Mouse (Mus musculus) lung, embryonic 15.5 days (tissue): ENCODE results near the gene Xylb. TPM values are rescaled to one million over a fixed set of nuclear protein-coding genes. Genes with fewer than 3 reads are reported as not detected.
"Not testable (repeated sequence)": the region's sequence is repeated elsewhere in the genome, so short reads cannot be mapped to it uniquely, and the experiment has no call there.

Experiments used
- ATAC-seq: fragments of 200-750 bp; cut with Nextera tagmentation; 2 replicates; pipeline ENCODE4 v1.8.0; 2017; ENCODE audit warnings: moderate number of reproducible peaks, borderline replicate concordance; ENCODE audit not compliant: low FRiP score, low TSS enrichment; ENCODE audit errors: extremely low read depth
- H3K27ac ChIP-seq: fragments of 300-500 bp; sonication (generic); 2 replicates; pipeline ENCODE4 v1.5.1; 2015; ENCODE audit warnings: moderate library complexity, mild to moderate bottlenecking, inconsistent platforms
- H3K27me3 ChIP-seq: fragments of 300-500 bp; sonication (generic); 2 replicates; pipeline ENCODE4 v1.6.1; 2015; ENCODE audit warnings: inconsistent platforms
- H3K36me3 ChIP-seq: fragments of 300-500 bp; sonication (generic); 2 replicates; pipeline ENCODE4 v1.6.1; 2015; ENCODE audit warnings: inconsistent platforms
- H3K4me1 ChIP-seq: fragments of 300-500 bp; sonication (generic); 2 replicates; pipeline ENCODE4 v1.6.1; 2015; ENCODE audit warnings: inconsistent platforms
- H3K4me2 ChIP-seq: fragments of 300-500 bp; sonication (generic); 2 replicates; pipeline ENCODE4 v1.6.1; 2015; ENCODE audit warnings: inconsistent platforms, mild to moderate bottlenecking, moderate library complexity
- H3K4me3 ChIP-seq: fragments of 300-500 bp; sonication (generic); 2 replicates; pipeline ENCODE4 v1.5.1; 2015; ENCODE audit warnings: mild to moderate bottlenecking, inconsistent platforms
- H3K9ac ChIP-seq: fragments of 300-500 bp; sonication (generic); 2 replicates; pipeline ENCODE4 v1.6.1; 2015; ENCODE audit warnings: inconsistent platforms
- H3K9me3 ChIP-seq: fragments of 300-500 bp; sonication (generic); 2 replicates; pipeline ENCODE4 v1.6.1; 2016; ENCODE audit warnings: inconsistent platforms
- WGBS: fragments of 180-500 bp; shearing (Covaris S2); methylation state at CpG from one replicate; pipeline ENCODE4 v1.1.7; 2015; 5-methylcytosine and 5-hydroxymethylcytosine counted together
- polyA plus RNA-seq: library from polyadenylated mRNA; unstranded; fragments of >200 nt; fragmentation: Nextera tagmentation; extraction: Ambion mirVana; gene quantifications from 2 replicates; pipeline ENCODE4 v1.2.1, GENCODE M21; 2015

Xylb gene
- polyA plus RNA-seq, 1 experiment from 2014 or later = 4.9 TPM

DNA sequence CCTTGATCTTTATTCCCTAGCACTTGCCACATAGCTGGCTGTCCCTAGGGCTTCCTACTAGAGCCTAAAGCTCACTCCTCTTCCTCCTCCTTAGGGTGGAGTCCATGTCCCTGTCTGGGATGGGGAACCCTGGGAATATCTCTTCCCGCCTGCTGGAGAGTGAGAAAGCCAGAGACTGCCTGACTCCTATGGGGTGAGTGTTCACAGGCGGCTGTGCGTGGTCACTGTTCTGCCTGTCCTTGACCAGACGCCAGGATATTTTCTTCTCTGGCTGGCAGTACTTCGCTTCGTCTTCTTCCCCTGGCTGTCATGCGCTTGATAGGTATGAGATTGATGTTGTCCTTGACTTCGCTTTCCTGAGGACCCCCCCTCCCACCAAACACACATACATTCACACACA is 10.8 kb upstream of the Xylb start:
- Histone ChIP-seq H3K9ac (no peak overlapping the region), H3K27me3 (no peaks in the 10 kb centered on the region), H3K4me3 (no peak overlapping the region), H3K4me1 (peaks cover 13% of the 10 kb centered on the region), H3K27ac (no peak overlapping the region), H3K36me3 (peaks cover 65% of the 10 kb centered on the region), H3K4me2 (no peak overlapping the region), H3K9me3 (no peaks in the 10 kb centered on the region)
- WGBS = 87% methylated on average over 8 of the region's 8 CpGs
- ATAC-seq = no peak

DNA sequence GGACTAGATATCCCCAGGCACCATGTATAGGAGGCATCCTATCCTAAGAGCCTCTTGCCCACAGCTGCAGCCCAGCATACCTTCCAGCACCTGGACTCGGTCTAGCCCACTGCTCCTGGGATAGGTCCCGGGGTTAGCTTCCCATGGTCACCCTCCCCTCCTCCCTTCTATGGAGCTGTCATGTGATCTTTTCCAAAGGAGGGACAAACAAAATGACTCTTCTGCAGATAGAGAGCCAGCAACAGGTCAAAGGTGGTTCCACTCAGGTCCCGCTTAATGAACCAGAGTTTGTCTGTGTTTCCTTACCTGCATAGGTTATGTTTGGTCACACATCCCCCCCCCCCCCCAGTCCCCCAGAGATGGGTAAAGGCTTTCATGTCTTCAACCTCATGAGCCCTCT is 6.7 kb upstream of the Xylb start:
- peaks cover 47% of the 10 kb centered on the region for H3K36me3 ChIP-seq
- H3K27ac ChIP-seq = no peak overlapping the region
- WGBS = 88% methylated on average over 3 of the region's 3 CpGs
- H3K27me3 ChIP-seq = no peaks in the 10 kb centered on the region
- ATAC-seq = no peak
- H3K9me3 ChIP-seq = no peaks in the 10 kb centered on the region
- no peak overlapping the region for H3K9ac ChIP-seq
- H3K4me2 ChIP-seq = no peak overlapping the region
- no peak overlapping the region for H3K4me3 ChIP-seq
- no peaks in the 10 kb centered on the region for H3K4me1 ChIP-seq

DNA sequence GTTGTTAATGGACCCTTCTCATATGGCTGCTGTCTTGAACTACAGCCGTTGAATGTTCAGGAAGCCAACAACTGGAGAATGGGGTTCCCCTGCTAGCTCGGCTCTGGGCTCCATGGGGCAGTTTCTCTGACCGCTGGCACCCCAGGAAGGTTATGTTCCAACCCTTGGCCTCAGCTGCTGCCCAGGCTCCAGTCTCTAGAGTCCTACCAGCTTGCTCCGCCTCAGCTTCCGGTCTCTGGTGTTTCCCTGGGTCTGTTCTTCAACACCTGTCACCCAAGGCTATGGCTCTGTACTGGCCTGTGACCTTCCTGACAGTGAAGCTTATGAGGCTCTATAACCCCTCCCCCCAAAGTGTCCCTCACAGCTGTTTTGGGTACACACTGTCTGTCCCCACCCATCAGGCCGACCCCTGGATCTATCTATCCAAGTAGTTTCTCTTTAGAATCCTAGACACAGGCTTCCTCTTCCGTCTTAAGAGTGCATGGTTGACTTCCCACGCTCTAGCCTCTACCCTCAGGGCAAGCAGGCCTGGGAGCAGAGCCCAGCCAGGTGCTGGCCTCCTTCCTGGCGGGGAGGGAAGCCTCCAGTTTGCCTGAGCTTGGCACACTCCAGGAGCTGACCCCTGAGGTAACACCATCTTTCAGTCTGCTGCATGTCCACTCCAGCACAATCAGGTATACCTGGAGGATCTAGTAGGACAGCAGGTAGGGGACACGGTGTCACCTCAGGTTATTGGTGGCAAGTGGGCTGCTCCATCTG is 6.1 kb upstream of the Xylb start:
- WGBS = 85% methylated on average over 10 of the region's 10 CpGs
- Histone ChIP-seq H3K36me3 (peaks cover 41% of the 10 kb centered on the region), H3K9me3 (no peaks in the 10 kb centered on the region), H3K27ac (no peak overlapping the region), H3K4me1 (no peaks in the 10 kb centered on the region), H3K4me2 (no peak overlapping the region), H3K27me3 (no peaks in the 10 kb centered on the region), H3K9ac (no peak overlapping the region), H3K4me3 (no peak overlapping the region)
- ATAC-seq = no peak

DNA sequence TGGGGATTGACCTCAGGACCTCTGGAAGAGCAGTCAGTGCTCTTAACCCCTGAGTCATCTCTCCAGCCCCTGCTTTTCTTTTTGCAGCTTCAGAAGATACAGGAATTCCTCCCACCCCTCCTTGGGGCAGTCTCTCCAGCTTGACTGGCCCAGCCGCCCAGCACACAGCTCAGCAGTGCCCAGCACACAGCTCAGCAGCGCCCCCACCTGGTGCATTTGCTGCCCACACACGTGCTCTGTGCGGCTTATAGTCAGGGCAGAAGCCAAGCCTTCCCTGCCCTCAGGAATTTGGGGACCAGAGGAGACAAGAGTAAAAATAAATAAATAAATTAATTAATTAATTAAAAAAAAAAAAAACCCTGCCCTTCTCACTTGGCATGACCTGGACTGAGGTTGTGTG is 5.1 kb upstream of the Xylb start:
- no peak overlapping the region for H3K4me2 ChIP-seq
- H3K9ac ChIP-seq = no peak overlapping the region
- H3K4me1 ChIP-seq = no peaks in the 10 kb centered on the region
- H3K9me3 ChIP-seq = no peaks in the 10 kb centered on the region
- no peak overlapping the region for H3K4me3 ChIP-seq
- H3K27me3 ChIP-seq = no peaks in the 10 kb centered on the region
- 26% methylated on average over 4 of the region's 4 CpGs for WGBS
- H3K36me3 ChIP-seq = peaks cover 34% of the 10 kb centered on the region
- H3K27ac ChIP-seq = no peak overlapping the region
- ATAC-seq = peak; percentile 66; the same call in 1 of the 2 replicates

DNA sequence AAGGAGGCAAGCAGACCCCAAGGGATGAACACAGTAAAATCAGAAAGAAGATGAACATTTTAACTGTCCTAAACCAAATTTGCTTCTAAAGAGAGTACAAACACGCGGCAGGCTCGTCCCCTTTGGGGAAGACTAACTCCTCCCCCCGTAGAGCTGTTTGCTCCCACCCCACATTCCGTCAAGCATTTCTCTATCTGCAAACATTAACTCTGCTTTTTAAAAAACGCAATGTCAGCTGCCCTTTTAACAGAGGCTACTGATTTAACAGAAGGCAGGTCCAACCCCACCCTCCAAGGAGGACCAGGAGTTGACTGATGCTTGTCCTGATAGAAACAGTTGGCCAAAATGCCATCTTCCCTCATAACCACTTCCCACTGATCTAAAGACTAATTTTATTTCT is 3.3 kb upstream of the Xylb start:
- Histone ChIP-seq H3K27me3 (no peaks in the 10 kb centered on the region), H3K4me3 (no peak overlapping the region), H3K36me3 (peaks cover 18% of the 10 kb centered on the region), H3K4me2 (no peak overlapping the region), H3K9ac (no peak overlapping the region), H3K9me3 (no peaks in the 10 kb centered on the region), H3K4me1 (0 out of 2 replicates have a peak, but pooled peaks cover 6% of the 10 kb centered on the region), H3K27ac (no peak overlapping the region)
- no peak for ATAC-seq
- WGBS = 48% methylated on average over 6 of the region's 6 CpGs

DNA sequence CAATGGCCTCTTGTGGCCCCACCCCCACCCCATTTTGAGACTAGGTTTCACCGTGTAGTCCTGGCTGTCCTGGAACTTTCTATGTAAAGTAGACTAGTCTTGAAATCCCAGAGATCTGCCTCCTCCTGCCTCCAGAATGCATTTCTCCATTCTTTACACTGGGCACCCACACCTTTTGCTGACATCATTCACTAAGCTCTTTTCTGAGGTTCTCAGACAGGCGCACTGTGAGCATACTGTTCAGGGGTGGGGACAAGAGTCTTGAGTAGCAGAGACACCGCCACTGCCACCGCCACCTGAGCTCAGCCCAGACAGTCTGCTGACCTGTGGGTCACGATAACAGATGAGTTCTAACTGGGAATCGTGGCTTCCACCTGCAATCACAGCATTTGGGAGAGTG is 1.2 kb upstream of the Xylb start:
- Histone ChIP-seq H3K36me3 (peaks cover 8% of the 10 kb centered on the region), H3K27ac (no peak overlapping the region), H3K4me3 (no peak overlapping the region), H3K9me3 (no peaks in the 10 kb centered on the region), H3K9ac (no peak overlapping the region), H3K4me2 (no peak overlapping the region), H3K4me1 (0 out of 2 replicates have a peak, but pooled peaks cover 6% of the 10 kb centered on the region), H3K27me3 (no peaks in the 10 kb centered on the region)
- ATAC-seq = no peak
- 46% methylated on average over 6 of the region's 6 CpGs for WGBS

DNA sequence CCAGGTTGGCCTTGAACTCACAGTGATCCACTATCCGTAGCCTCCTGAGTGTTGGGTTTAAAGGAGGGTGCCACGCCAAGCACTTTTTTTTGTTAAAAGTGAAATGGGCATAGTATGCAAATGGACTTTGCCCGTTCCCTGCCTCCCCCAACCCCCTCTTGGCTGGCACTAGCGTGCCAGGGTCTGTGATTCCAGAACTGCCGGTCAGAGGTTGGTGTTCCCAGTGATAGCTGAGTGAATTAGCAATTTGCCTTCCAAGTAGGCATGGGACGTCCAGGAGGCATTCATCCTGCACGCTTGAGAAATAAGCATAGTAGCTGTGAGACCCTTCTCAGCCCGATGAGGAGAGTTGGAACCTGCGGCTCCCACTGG is 863 bp downstream of the Xylb start:
- ATAC-seq = no peak; the same call in 1 of the 2 replicates
- 31% methylated on average over 9 of the region's 9 CpGs for WGBS
- H3K27me3 ChIP-seq = no peaks in the 10 kb centered on the region
- peak overlapping the region; percentile 68; the same call in 1 of the 2 replicates for H3K9ac ChIP-seq
- H3K27ac ChIP-seq = no peak overlapping the region
- peak overlapping the region; percentile 97 for H3K4me2 ChIP-seq
- no peaks in the 10 kb centered on the region for H3K9me3 ChIP-seq
- H3K4me3 ChIP-seq = peak overlapping the region; percentile 71
- H3K4me1 ChIP-seq = 0 out of 2 replicates have a peak, but pooled peaks cover 6% of the 10 kb centered on the region
- H3K36me3 ChIP-seq = no peaks in the 10 kb centered on the region

DNA sequence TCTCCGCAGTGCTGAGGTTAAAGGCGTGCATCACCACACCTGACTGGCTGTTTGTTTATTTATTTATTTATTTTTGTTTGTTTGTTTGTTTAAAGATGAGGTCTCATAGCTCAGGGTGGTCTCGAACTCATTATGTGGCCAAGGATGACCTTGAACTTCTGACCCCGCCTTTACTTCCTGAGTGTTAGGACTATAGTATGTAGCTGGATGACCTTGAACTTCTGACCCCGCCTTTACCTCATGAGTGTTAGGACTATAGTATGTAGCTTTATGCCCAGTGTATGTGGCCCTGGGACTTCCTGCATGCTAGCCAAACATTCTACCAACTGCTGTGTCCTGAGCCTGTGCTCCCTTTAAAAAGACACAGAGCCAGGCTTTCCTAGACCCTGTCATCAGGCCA is 4.2 kb downstream of the Xylb start:
- H3K27ac ChIP-seq = no peak overlapping the region
- 0 out of 2 replicates have a peak, but pooled peaks cover 6% of the 10 kb centered on the region for H3K4me1 ChIP-seq
- no peak overlapping the region for H3K4me3 ChIP-seq
- no peaks in the 10 kb centered on the region for H3K36me3 ChIP-seq
- no peak overlapping the region for H3K9ac ChIP-seq
- no peaks in the 10 kb centered on the region for H3K27me3 ChIP-seq
- no peak for ATAC-seq
- H3K4me2 ChIP-seq = no peak overlapping the region
- 92% methylated on average over 5 of the region's 5 CpGs for WGBS
- H3K9me3 ChIP-seq = no peaks in the 10 kb centered on the region

DNA sequence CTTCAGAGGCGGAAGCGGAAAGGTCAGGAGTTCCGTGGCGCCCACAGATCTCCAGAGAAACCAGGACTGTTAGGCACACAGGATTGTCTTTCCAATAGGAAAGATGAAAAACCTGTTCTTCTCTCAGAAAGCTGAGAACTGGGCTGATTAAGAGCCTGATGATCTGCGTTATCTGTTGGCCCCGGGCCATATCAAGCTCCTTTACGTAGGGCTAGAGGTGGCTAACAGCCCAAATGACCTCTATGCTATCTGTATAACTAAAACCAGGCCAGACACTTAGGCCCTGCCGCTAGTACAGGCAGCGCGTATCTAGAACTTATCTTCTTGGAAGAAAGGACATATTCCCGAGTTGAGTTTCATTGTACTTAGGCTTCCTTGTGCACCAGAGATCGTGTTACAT is 6.0 kb downstream of the Xylb start:
- Histone ChIP-seq H3K27ac (no peak overlapping the region), H3K36me3 (no peaks in the 10 kb centered on the region), H3K9ac (no peak overlapping the region), H3K4me3 (no peak overlapping the region), H3K9me3 (no peaks in the 10 kb centered on the region), H3K4me1 (0 out of 2 replicates have a peak, but pooled peaks cover 2% of the 10 kb centered on the region), H3K27me3 (no peaks in the 10 kb centered on the region), H3K4me2 (no peak overlapping the region)
- no peak for ATAC-seq
- 73% methylated on average over 12 of the region's 12 CpGs for WGBS

DNA sequence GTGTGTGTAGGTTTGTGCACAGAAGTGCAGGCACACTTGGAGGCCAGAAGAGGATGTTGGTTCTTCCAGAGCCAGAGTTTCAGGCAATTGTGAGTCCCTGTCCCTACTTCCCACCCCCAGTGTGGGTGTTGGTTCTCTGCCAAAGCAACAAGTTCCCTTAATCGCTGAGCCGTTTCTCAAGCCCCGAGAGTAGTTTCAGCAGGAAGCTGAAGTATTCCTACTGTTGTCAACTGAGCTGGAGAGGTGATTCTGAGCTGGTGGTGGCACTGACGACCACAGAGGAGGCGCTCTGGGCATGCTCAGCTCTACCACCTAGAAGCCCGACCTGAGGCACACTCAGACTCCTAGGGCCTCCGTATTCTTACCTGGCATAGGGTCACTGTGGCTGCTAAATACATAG is 8.1 kb downstream of the Xylb start, which contains the start of gene Slc22a14:
Gene Slc22a14, minus strand, starts transcription at position 270 of the 400 bp plus-strand sequence.
- Histone ChIP-seq H3K27ac (no peak within 1 kb of the TSS), H3K9ac (no peak within 1 kb of the TSS), H3K36me3 (no peaks in the 10 kb centered on the region), H3K4me1 (no peaks in the 10 kb centered on the region), H3K27me3 (no peaks in the 10 kb centered on the region), H3K4me2 (no peak within 1 kb of the TSS), H3K4me3 (no peak within 1 kb of the TSS), H3K9me3 (no peaks in the 10 kb centered on the region)
- WGBS = 50% methylated on average over 7 of the region's 7 CpGs
- no peak; the same call in 1 of the 2 replicates for ATAC-seq

DNA sequence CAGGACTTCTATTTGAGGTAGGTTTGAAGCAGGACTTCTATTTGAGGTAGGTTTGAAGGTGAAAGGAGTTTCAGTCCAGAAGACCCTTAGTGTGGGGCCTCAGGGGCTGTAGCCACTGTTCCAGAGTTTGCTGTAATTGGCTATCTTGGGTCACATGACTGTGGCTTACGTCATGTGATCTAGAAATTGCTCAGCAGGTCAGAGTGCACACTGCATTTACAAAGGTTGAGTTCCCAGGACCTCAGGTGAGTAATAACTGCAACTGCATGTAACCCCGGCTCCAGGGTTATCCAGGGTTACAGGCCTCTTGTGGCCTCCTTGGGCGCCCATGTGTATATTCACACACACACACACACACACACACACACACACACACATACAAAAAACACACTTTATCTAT is 11.2 kb downstream of the Xylb start:
- no peak for ATAC-seq
- WGBS = 89% methylated on average over 3 of the region's 3 CpGs
- Histone ChIP-seq H3K9me3 (no peaks in the 10 kb centered on the region), H3K36me3 (no peaks in the 10 kb centered on the region), H3K9ac (no peak overlapping the region), H3K4me1 (no peaks in the 10 kb centered on the region), H3K4me2 (no peak overlapping the region), H3K27me3 (no peaks in the 10 kb centered on the region), H3K27ac (no peak overlapping the region), H3K4me3 (no peak overlapping the region)

DNA sequence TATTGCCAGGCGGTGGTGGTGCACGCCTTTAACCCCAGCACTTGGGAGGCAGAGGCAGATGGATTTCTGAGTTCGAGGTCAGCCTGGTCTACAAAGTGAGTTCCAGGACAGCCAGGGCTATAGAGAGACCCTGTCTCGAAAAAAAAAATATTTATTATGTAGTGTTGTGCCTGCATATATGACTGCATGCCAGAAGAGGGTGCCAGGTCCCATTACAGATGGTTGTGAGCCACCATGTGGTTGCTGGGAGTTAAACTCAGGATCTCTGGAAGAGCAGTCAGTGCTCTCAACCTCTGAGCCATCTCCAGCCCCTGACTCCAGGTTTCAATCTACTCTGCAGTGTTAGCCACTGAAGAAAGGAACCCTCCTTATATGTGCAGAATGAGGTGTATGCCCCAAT is 13.6 kb downstream of the Xylb start:
- WGBS = 81% methylated on average over 4 of the region's 4 CpGs
- not testable (repeated sequence) for H3K27ac ChIP-seq, ATAC-seq, H3K36me3 ChIP-seq, H3K9me3 ChIP-seq, H3K9ac ChIP-seq, H3K4me2 ChIP-seq, H3K4me3 ChIP-seq, H3K27me3 ChIP-seq, H3K4me1 ChIP-seq
